Mouse (Mus musculus) liver, adult 2 months (tissue): ENCODE results near the gene Thada. TPM values are rescaled to one million over a fixed set of nuclear protein-coding genes. Genes with fewer than 3 reads are reported as not detected.

Experiments
- DNase-seq: peaks from one replicate; pipeline ENCODE4 v3.0.0-alpha.2; 2011; ENCODE audit warnings: low read depth, low spot score; ENCODE audit errors: extremely low read depth
- H3K27ac ChIP-seq: fragments of 200-500 bp; replicated peaks from 2 replicates; pipeline ENCODE4 v1.5.1; 2012; ENCODE audit warnings: low read depth, mild to moderate bottlenecking, control low read depth, inconsistent platforms, low read length; ENCODE audit not compliant: insufficient read depth
- H3K27me3 ChIP-seq: fragments of 200-500 bp; 2 replicates; pipeline ENCODE4 v1.6.1; 2012; ENCODE audit warnings: mild to moderate bottlenecking, moderate library complexity, low read length, inconsistent platforms; ENCODE audit not compliant: control insufficient read depth, insufficient read depth
- H3K36me3 ChIP-seq: fragments of 200-500 bp; 2 replicates; pipeline ENCODE4 v1.6.1; 2012; ENCODE audit warnings: low read length, inconsistent platforms; ENCODE audit not compliant: control insufficient read depth, insufficient read depth
- H3K4me1 ChIP-seq: fragments of 200-500 bp; 2 replicates; pipeline ENCODE4 v1.6.1; 2011; ENCODE audit warnings: low read length; ENCODE audit not compliant: control insufficient read depth, insufficient read depth
- H3K4me3 ChIP-seq: fragments of 200-500 bp; 2 replicates; pipeline ENCODE4 v1.5.1; 2011; ENCODE audit warnings: low read depth, mild to moderate bottlenecking, control low read depth, low read length, moderate library complexity; ENCODE audit not compliant: insufficient read depth
- H3K79me2 ChIP-seq: fragments of 200-500 bp; 2 replicates; pipeline ENCODE4 v1.6.1; 2012; ENCODE audit warnings: inconsistent platforms, mild to moderate bottlenecking, low read length, moderate library complexity; ENCODE audit not compliant: control insufficient read depth, insufficient read depth
- H3K9ac ChIP-seq: fragments of 200-500 bp; 2 replicates; pipeline ENCODE4 v1.6.1; 2012; ENCODE audit warnings: low read depth, mild to moderate bottlenecking, control low read depth, inconsistent platforms, low read length
- CTCF ChIP-seq: fragments of 200-500 bp; IDR thresholded peaks from 2 replicates; pipeline ENCODE4 v1.5.1; 2011; ENCODE audit warnings: low read depth, low read length, control low read depth
- POLR2A ChIP-seq: fragments of 200-500 bp; IDR thresholded peaks from 2 replicates; pipeline ENCODE4 v1.6.1; 2011; ENCODE audit warnings: low read length, control low read depth; ENCODE audit not compliant: insufficient read depth; ENCODE audit errors: extremely low read depth
- WGBS: fragments of 180-500 bp; shearing (Covaris S2); methylation state at CpG from one replicate; pipeline ENCODE4 v1.1.7; 2018; 5-methylcytosine and 5-hydroxymethylcytosine counted together
- polyA plus RNA-seq: library from polyadenylated mRNA; depleted of rRNA; stranded (reverse); fragments of >200 nt; gene quantifications from 2 replicates; pipeline ENCODE4 v1.2.3, GENCODE M21; 2012
- total RNA-seq: library from RNA; depleted of rRNA; stranded (reverse); fragments of >200 nt; gene quantifications from 2 replicates; pipeline ENCODE4 v1.2.3, GENCODE M21; 2014

Thada gene
- total and polyA plus RNA-seq, 2 experiments, result 2.8 to 6.1 TPM

DNA sequence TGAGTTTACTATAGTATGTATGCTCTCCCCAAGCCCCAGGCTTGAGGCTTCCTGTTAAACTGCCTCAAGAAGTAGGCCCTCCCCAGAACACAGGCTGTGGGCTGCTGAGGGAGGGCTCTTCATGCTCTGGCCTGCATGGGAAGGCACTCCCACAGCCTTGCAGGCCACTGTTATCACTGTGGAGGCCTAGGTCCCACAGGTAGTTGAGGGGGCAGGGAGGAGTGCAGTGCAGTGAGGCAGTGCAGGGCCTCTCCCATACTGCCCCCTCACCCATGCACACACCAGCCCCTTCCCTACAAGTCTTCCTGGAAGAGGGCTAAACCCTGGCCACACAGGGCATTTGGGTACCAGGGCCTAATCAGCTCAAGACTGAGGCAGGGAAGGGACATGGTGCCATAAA is 205.0 kb downstream of the Thada start:
- Histone ChIP-seq H3K27ac (no peak overlapping the region), H3K36me3 (no peaks in the 10 kb centered on the region), H3K9ac (no peak overlapping the region), H3K27me3 (no peaks in the 10 kb centered on the region), H3K79me2 (no peaks in the 10 kb centered on the region), H3K4me1 (peaks cover 9% of the 10 kb centered on the region), H3K4me3 (no peak overlapping the region)
- no peak for DNase-seq
- TF ChIP-seq CTCF, result no peak
- no peak for TF ChIP-seq POLR2A

DNA sequence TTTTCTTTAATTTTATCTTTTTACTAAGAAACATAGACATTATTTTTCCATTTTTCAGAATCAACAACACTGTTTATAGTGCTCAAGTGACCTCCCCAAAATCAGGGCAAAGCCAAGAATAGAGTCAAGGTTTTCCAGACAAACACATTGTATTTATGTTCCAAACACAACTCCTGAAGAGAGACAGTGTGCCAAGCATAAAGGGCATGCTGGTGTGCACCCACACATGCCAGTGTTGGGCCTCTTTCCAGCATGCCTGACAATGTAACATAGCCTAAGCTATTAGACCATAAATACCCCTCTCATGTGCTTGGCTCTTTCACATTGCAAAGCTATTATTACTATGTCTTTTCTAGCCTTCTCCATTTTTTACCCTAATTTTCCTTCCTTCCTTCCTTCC is 205.8 kb downstream of the Thada start:
- Histone ChIP-seq H3K4me1 (peaks cover 2% of the 10 kb centered on the region), H3K27me3 (no peaks in the 10 kb centered on the region)
- no peak for DNase-seq

DNA sequence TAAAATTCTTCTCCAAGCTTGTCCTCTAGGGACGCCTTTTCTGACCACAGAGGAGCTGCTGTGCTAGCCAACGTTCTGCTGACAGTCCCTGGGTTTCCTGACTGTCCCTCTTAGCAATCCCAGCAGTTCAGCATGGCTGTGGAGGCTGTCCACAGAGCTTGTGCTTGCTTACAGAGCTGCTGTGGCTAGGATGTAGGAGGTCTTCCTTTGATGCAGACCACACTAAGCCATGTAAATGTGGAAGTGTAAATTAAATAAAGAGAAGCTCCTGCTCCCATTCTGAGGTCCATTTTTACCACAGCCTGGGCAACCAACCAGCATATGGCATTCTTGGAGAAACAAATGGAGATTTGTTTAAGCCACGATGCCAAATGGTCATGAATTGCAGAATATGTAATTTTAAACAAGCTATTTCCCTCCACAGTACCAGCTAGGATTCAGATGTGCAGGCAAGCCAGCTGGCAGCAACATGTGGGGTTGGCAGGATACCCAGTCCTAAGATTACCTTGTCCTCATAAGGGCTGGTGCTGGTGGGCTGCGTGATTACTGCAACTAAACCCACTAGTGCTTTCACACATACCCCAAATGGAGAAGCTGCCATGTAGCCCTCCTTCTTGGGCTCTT is 207.3 kb downstream of the Thada start:
- H3K27me3 ChIP-seq, result no peaks in the 10 kb centered on the region
- no peaks in the 10 kb centered on the region for H3K4me1 ChIP-seq
- H3K79me2 ChIP-seq, result no peaks in the 10 kb centered on the region
- H3K27ac ChIP-seq, result no peak overlapping the region
- DNase-seq, result no peak
- no peak overlapping the region for H3K4me3 ChIP-seq
- 73% methylated on average over 4 of the region's 4 CpGs for WGBS
- TF ChIP-seq POLR2A (no peak), CTCF (no peak)
- H3K9ac ChIP-seq, result no peak overlapping the region
- H3K36me3 ChIP-seq, result no peaks in the 10 kb centered on the region

More for the DNA sequence above, 205.8 kb downstream of the Thada start:
- no peak for TF ChIP-seq POLR2A
- TF ChIP-seq CTCF, result no peak
- no peak overlapping the region for H3K4me3 ChIP-seq
- H3K9ac ChIP-seq, result no peak overlapping the region
- no peaks in the 10 kb centered on the region for H3K79me2 ChIP-seq
- H3K27ac ChIP-seq, result no peak overlapping the region
- H3K36me3 ChIP-seq, result no peaks in the 10 kb centered on the region

DNA sequence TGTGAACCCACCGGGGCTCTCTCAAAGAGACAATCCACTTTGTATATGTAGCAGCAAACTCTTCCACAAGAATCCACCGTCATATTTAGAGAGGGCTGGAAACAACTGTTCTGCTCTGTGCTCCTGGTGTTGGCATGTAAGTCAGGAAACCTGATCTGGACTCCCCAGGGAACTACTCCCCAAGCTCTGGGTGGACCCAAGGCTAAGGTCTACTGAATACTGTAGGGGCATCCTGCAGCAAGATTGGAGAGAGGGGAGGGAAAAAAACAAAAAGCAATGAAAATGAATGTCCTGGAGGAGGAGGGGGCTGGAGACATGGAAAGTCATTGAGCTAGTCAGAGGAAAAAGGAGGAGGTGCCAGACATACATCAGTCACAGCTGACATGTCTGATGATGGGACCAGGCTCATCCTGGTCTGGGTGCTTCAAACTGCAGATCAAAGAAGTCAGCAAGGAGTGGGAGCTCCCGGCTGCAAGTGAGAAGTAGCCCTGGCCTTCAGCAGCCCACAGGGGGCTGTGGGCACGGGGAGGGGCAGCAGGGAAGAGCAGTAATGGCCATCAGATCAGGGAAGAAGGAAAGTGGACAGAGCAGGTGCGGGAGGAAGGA is 208.0 kb downstream of the Thada start:
- Histone ChIP-seq H3K36me3 (no peaks in the 10 kb centered on the region), H3K27ac (no peak overlapping the region), H3K79me2 (no peaks in the 10 kb centered on the region), H3K4me3 (no peak overlapping the region), H3K4me1 (no peaks in the 10 kb centered on the region), H3K9ac (no peak overlapping the region), H3K27me3 (no peaks in the 10 kb centered on the region)
- WGBS, result 91% methylated on average over 5 of the region's 5 CpGs
- TF ChIP-seq POLR2A (no peak), CTCF (no peak)
- DNase-seq, result no peak

DNA sequence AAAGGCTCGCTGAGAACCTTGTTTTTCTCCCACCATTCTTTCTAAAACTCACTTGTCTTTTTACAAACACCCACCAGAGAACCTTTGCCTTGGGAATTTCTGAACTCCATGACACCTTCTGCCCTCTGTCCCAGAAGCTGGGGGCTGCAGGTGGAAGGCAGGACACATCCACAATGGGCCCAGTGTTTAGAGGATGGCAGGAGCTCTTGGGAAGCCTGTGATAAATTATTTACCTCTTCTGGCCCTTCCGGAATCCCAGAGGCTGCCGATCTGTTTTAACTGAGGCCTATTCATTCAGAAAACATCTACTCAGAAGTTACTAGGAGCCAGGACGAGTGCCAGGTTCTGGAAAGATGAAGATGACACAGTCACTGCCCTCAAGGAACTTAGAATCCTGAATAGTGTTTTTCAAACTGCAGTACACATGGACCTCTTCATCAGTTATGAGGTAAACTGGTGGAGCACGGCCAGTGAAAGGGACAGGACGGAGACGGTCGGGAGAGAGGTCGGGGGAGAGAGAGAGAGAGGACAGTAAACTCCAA is 209.7 kb downstream of the Thada start:
- TF ChIP-seq POLR2A (no peak), CTCF (no peak)
- Histone ChIP-seq H3K4me3 (no peak overlapping the region), H3K4me1 (peaks cover 2% of the 10 kb centered on the region; the same call in 1 of the 2 replicates), H3K9ac (no peak overlapping the region), H3K27me3 (no peaks in the 10 kb centered on the region), H3K79me2 (no peaks in the 10 kb centered on the region), H3K36me3 (no peaks in the 10 kb centered on the region), H3K27ac (no peak overlapping the region)
- 89% methylated on average over 9 of the region's 9 CpGs for WGBS
- DNase-seq, result no peak

DNA sequence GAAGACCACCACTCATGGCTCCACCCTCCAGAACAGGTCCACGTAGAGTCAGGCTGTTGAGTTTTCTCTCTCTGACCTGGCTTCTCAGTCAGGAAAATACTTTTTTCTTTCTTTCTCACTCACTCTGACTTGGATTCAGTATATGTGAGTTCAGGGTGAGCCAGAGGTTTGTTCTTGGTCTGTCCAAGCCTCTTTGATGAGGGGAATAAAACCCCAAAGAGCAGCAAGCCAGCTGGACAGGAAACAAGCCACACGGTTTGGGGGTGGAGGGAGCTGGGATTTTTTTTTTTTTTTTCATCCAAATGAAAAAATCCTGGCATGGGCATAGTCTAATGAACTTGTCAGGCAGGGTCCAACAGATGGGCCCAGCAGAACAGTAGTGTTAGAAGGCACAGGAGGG is 210.2 kb downstream of the Thada start:
- 67% methylated on average over 2 of the region's 2 CpGs for WGBS

More for the DNA sequence above, 210.2 kb downstream of the Thada start:
- Histone ChIP-seq H3K4me3 (no peak overlapping the region), H3K79me2 (no peaks in the 10 kb centered on the region), H3K9ac (no peak overlapping the region), H3K4me1 (peaks cover 4% of the 10 kb centered on the region; the same call in 1 of the 2 replicates), H3K36me3 (no peaks in the 10 kb centered on the region), H3K27me3 (no peaks in the 10 kb centered on the region), H3K27ac (no peak overlapping the region)
- TF ChIP-seq POLR2A (no peak), CTCF (no peak)
- DNase-seq, result no peak
